Mouse (Mus musculus) lung, adult 2 months (tissue): ENCODE results near the gene Hist3h2a. TPM values are rescaled to one million over a fixed set of nuclear protein-coding genes. Genes with fewer than 3 reads are reported as not detected.

Source experiments
- DNase-seq: peaks from one replicate; pipeline ENCODE4 v3.0.0; 2022
- H3K4me1 ChIP-seq: fragments of 200-500 bp; 2 replicates; pipeline ENCODE4 v1.6.1; 2011; ENCODE audit warnings: low read length; ENCODE audit not compliant: control insufficient read depth, insufficient read depth
- H3K4me3 ChIP-seq: fragments of 200-500 bp; replicated peaks from 2 replicates; pipeline ENCODE3; 2011; ENCODE audit warnings: low read depth, mild to moderate bottlenecking, control low read depth, low read length; ENCODE audit errors: extremely low read depth
- CTCF ChIP-seq: fragments of 200-500 bp; IDR thresholded peaks from 2 replicates; pipeline ENCODE4 v1.5.1; 2011; ENCODE audit warnings: mild to moderate bottlenecking, low read length, control low read depth; ENCODE audit not compliant: insufficient read depth
- POLR2A ChIP-seq: fragments of 200-500 bp; IDR thresholded peaks from 2 replicates; pipeline ENCODE4 v1.6.1; 2011; ENCODE audit warnings: low read depth, mild to moderate bottlenecking, control low read depth, low read length, borderline replicate concordance; ENCODE audit errors: extremely low read depth
- WGBS: fragments of 180-500 bp; shearing (Covaris S2); methylation state at CpG from one replicate; pipeline ENCODE4 v1.1.7; 2018; 5-methylcytosine and 5-hydroxymethylcytosine counted together
- polyA plus RNA-seq: library from polyadenylated mRNA; depleted of rRNA; stranded (reverse); fragments of >200 nt; gene quantifications from 2 replicates; pipeline ENCODE4 v1.2.3, GENCODE M21; 2012

Hist3h2a gene
- polyA plus RNA-seq, 1 experiment, result 19.7 TPM

- H3K4me3 ChIP-seq, result no peak overlapping the region
- WGBS, result 93% methylated on average over 1 of the region's 1 CpGs
- H3K4me1 ChIP-seq, result 0 out of 2 replicates have a peak, but pooled peaks cover 3% of the 10 kb centered on the region
- TF ChIP-seq CTCF (no peak), POLR2A (no peak)
- no peak for DNase-seq
Measured at GRCm38 (mm10) chr11:58967346-58967745, 12.9 kb downstream of the Hist3h2a start.

DNA sequence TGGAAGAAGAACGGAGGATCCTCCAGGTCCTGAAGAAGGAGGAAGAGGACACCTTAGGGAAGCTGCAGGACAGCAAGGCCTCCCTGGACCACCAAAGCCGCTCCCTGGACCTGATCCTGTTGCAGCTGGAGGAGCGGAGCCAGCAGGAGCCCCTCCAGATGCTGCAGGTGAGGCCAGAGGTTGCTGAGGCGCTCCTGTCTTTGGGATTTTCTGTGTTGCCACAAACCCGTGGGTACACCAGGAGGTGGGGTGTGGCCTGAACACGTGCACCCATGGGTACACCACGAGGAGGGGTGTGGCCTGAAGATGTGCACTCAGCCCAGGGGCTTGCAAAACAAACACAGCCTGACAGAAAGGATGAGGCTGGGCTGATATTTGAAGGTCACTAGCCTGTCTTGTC is 14.1 kb downstream of the Hist3h2a start:
- Histone ChIP-seq H3K4me3 (no peak overlapping the region), H3K4me1 (0 out of 2 replicates have a peak, but pooled peaks cover 3% of the 10 kb centered on the region)
- no peak for DNase-seq
- WGBS, result 69% methylated on average over 7 of the region's 7 CpGs
- TF ChIP-seq POLR2A (no peak), CTCF (no peak)

DNA sequence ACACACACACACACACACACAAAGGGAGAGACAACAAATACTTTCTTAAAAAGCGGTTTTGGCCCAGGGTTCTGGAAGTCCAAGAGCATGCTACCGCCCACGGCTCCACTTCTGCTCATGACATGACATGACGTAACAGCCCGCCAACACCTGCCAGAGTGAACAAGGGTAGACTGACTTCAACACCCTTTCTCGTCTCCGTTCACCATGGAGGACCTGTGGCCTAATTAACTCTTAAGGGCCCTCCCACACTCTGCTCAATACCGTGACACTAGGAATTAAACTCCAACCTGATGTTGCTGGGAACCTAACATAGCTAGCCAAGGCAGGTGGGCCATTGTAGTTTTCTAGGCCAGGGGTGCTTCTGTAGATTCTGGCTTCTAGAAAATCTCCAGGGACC is 14.5 kb downstream of the Hist3h2a start:
- no peak for TF ChIP-seq CTCF
- no peak for TF ChIP-seq POLR2A
- DNase-seq, result no peak
- H3K4me1 ChIP-seq, result 0 out of 2 replicates have a peak, but pooled peaks cover 3% of the 10 kb centered on the region
- H3K4me3 ChIP-seq, result no peak overlapping the region
- WGBS, result 69% methylated on average over 8 of the region's 8 CpGs

GRCm38 (mm10) chr11:58969659-58970058 is 15.2 kb downstream of the Hist3h2a start:
- 64% methylated on average over 6 of the region's 6 CpGs for WGBS
- no peak overlapping the region for H3K4me3 ChIP-seq
- peak; percentile 57 for DNase-seq
- H3K4me1 ChIP-seq, result 0 out of 2 replicates have a peak, but pooled peaks cover 3% of the 10 kb centered on the region
- TF ChIP-seq CTCF, result no peak
- no peak for TF ChIP-seq POLR2A

DNA sequence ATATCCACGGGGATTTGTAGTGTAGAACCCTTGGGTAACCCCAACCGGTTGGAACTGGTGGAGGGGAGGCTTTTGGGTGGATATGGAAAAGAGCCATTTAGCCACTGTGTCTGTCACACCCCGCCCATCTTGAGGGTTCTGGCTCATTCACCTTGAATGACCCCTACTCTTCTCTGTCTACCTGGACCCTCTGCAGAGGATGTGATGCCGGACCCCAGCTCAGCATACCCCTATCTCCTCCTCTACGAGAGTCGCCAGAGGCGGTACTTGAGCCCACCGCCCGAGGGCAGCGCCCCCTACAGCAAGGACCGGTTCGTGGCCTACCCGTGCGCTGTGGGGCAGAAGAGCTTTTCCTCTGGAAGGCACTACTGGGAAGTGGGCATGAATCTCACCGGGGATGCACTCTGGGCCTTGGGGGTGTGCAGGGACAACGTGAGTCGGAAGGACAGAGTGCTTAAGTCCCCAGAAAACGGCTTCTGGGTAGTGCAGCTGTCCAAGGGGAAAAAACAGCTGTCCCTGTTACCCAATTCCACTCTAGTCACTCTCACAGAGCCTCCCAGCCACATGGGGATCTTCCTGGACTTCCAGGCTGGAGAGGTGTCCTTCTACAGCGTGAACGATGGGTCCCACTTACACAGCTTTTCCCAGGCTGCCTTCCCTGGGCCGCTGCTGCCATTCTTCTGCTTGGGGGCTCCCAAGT is 16.5 kb downstream of the Hist3h2a start:
- no peak overlapping the region for H3K4me3 ChIP-seq
- DNase-seq, result no peak
- 83% methylated on average over 21 of the region's 21 CpGs for WGBS
- 0 out of 2 replicates have a peak, but pooled peaks cover 3% of the 10 kb centered on the region for H3K4me1 ChIP-seq
- TF ChIP-seq POLR2A (no peak), CTCF (no peak)

GRCm38 (mm10) chr11:58971796-58972195 is 17.3 kb downstream of the Hist3h2a start:
- 95% methylated on average over 3 of the region's 3 CpGs for WGBS
- Histone ChIP-seq H3K4me3 (no peak overlapping the region), H3K4me1 (0 out of 2 replicates have a peak, but pooled peaks cover 3% of the 10 kb centered on the region)
- TF ChIP-seq CTCF, result no peak
- no peak for TF ChIP-seq POLR2A
- DNase-seq, result no peak

GRCm38 (mm10) chr11:58974414-58974813 is 19.9 kb downstream of the Hist3h2a start:
- Histone ChIP-seq H3K4me1 (peaks cover 5% of the 10 kb centered on the region), H3K4me3 (no peak overlapping the region)
- no peak for TF ChIP-seq POLR2A
- TF ChIP-seq CTCF, result no peak
- no peak for DNase-seq
- WGBS, result 87% methylated on average over 3 of the region's 3 CpGs

DNA sequence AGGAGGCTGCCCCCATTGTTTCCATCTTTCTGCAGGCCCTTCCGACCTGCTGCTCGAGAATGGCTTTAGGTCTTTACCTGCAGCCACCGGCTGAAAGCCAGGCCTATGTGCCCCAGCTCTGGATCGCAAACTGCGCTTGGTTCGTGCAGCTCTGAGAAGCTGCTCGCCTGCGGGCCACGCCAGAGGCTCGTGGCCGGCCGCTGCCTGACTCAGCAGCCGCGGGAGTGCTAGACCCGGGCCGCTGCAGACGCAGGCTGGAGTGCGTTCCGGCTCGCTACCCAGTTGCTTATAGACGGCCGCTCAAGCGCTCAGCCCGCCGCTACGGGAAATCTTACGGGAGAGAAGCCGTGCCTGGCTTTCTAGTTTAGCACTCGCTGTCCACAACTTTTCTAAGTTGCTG is 22.7 kb downstream of the Hist3h2a start:
- DNase-seq, result no peak
- TF ChIP-seq POLR2A (no peak), CTCF (no peak)
- Histone ChIP-seq H3K4me3 (peak overlapping the region; percentile 86), H3K4me1 (peaks cover 17% of the 10 kb centered on the region)
- WGBS, result under 1% methylated on average over 29 of the region's 29 CpGs

DNA sequence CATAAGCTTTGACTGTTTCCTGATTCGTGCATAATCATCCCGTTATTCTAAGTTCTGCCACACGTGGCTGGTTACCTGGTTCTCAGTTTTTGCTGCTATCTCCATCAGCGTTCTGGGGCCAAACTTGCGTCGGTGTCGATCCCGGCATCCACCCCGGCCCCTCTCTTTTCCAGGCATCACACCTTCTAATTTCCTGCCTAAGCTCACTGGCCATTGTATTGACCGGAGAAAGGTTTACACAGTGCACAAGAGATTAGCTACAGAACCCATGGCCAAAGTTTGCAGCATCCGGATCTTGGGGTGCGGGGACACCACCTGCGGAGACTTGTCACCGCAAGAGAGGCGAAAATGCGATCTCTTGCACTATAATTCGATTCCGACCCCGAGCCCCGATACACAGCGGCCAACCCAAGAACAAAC is 23.1 kb downstream of the Hist3h2a start:
- Histone ChIP-seq H3K4me3 (peak overlapping the region; percentile 86), H3K4me1 (peaks cover 17% of the 10 kb centered on the region)
- under 1% methylated on average over 21 of the region's 21 CpGs for WGBS
- DNase-seq, result peak; percentile 36
- no peak for TF ChIP-seq POLR2A
